Mouse (Mus musculus) ES-Bruce4 (cell line): ENCODE data around the gene Padi1. TPM values are rescaled to one million over a fixed set of nuclear protein-coding genes. Genes with fewer than 3 reads are reported as not detected.

ENCODE experiments used
- H3K27ac ChIP-seq: 2 replicates; pipeline ENCODE4 v1.5.1; 2012; ENCODE audit warnings: low read length, inconsistent platforms; ENCODE audit not compliant: insufficient read depth
- H3K27me3 ChIP-seq: 2 replicates; pipeline ENCODE4 v1.6.1; 2012; ENCODE audit warnings: mild to moderate bottlenecking, low read length, inconsistent platforms; ENCODE audit not compliant: control insufficient read depth, poor library complexity, insufficient read depth, severe bottlenecking
- H3K36me3 ChIP-seq: 2 replicates; pipeline ENCODE4 v1.6.1; 2012; ENCODE audit warnings: inconsistent platforms, mild to moderate bottlenecking, low read length, moderate library complexity; ENCODE audit not compliant: control insufficient read depth, poor library complexity, insufficient read depth, severe bottlenecking
- H3K4me1 ChIP-seq: one replicate; pipeline ENCODE4 v1.8.1; 2011; ENCODE audit warnings: low read length; ENCODE audit not compliant: control insufficient read depth, insufficient read depth
- H3K4me3 ChIP-seq: 2 replicates; pipeline ENCODE4 v1.5.1; 2011; ENCODE audit warnings: low read depth, mild to moderate bottlenecking, low read length
- H3K9ac ChIP-seq: 2 replicates; pipeline ENCODE4 v1.6.1; 2012; ENCODE audit warnings: low read depth, mild to moderate bottlenecking, inconsistent platforms; ENCODE audit not compliant: poor library complexity, severe bottlenecking
- H3K9me3 ChIP-seq: replicated peaks from 2 replicates; pipeline ENCODE4 v1.6.1; 2012; ENCODE audit warnings: mild to moderate bottlenecking, low read length, inconsistent platforms; ENCODE audit not compliant: control insufficient read depth, poor library complexity, insufficient read depth, severe bottlenecking
- CTCF ChIP-seq: IDR thresholded peaks from one replicate; pipeline ENCODE4 v1.8.1; 2011; ENCODE audit warnings: low read depth, low read length
- EP300 ChIP-seq: IDR thresholded peaks from 2 replicates; pipeline ENCODE4 v1.6.1; 2011; ENCODE audit warnings: low read depth, low read length; ENCODE audit not compliant: insufficient read depth
- POLR2A ChIP-seq: IDR thresholded peaks from one replicate; pipeline ENCODE4 v1.8.1; 2011; ENCODE audit warnings: low read length; ENCODE audit not compliant: insufficient read depth
- polyA plus RNA-seq: library from polyadenylated mRNA; stranded (reverse); fragments of >200 nt; gene quantifications from 2 replicates; pipeline ENCODE4 v1.2.4, GENCODE M21; 2011; ENCODE audit warnings: low read depth; ENCODE audit not compliant: missing spikeins, insufficient read depth, insufficient read length

Padi1 gene
- polyA plus RNA-seq, 1 experiment: 0.43 TPM

DNA sequence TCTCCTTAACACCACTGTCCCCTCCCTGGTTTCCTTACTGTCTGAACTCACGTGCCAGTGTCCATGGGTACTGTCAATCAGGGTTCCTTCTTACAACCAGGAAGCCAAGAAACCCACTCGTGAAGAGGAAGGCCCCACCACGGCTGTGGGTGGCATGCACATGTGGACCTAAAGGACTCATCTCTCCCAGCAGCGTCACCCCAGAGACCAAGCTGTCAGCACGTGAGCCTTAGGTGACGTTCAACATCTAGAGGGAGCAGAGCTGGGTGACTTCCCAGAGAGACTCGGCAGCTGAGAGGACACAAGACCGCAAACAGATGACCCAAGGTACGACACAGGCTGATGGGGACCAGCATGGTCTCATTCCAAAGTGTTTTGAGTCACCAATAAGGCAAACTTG, 31.9 kb upstream of the Padi1 start:
- Histone ChIP-seq H3K9ac (no peak overlapping the region), H3K4me3 (no peak overlapping the region), H3K27me3 (no peaks in the 10 kb centered on the region), H3K9me3 (peaks cover 3% of the 10 kb centered on the region; the same call in 1 of the 2 replicates), H3K4me1 (no peaks in the 10 kb centered on the region), H3K36me3 (no peaks in the 10 kb centered on the region), H3K27ac (no peak overlapping the region)
- TF ChIP-seq CTCF (no peak), EP300 (no peak), POLR2A (no peak)

DNA sequence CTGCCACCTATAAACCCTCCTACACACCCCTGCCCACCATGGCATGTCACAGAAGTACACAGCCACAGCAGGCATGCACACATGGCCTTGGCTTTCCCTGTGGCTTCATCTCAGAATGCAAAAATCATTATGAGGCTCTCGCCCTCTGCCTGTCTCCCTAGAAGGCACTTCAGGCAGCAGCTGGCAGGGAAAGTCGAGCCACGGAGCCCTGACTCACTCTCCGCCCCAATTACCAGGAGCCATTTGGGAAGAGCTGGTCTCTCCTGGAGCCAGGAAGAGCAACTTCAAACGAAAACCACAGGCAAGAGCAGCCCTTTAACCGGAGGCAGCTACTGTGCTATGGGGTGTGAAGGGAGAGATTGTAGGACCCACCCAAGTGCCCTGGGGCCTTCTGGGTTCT, 31.1 kb upstream of the Padi1 start:
- Histone ChIP-seq H3K27ac (no peak overlapping the region), H3K27me3 (no peaks in the 10 kb centered on the region), H3K9me3 (peaks cover 3% of the 10 kb centered on the region; the same call in 1 of the 2 replicates), H3K36me3 (no peaks in the 10 kb centered on the region), H3K9ac (no peak overlapping the region), H3K4me1 (no peaks in the 10 kb centered on the region), H3K4me3 (no peak overlapping the region)
- TF ChIP-seq CTCF (no peak), EP300 (no peak), POLR2A (no peak)

GRCm38 (mm10) chr4:140876161-140876560, 30.6 kb upstream of the Padi1 start:
- TF ChIP-seq EP300 (no peak), POLR2A (no peak), CTCF (no peak)
- Histone ChIP-seq H3K36me3 (no peaks in the 10 kb centered on the region), H3K27ac (no peak overlapping the region), H3K4me3 (no peak overlapping the region), H3K9ac (no peak overlapping the region), H3K9me3 (peaks cover 3% of the 10 kb centered on the region; the same call in 1 of the 2 replicates), H3K27me3 (no peaks in the 10 kb centered on the region), H3K4me1 (no peaks in the 10 kb centered on the region)

GRCm38 (mm10) chr4:140873011-140873410, 27.4 kb upstream of the Padi1 start:
- Histone ChIP-seq H3K4me1 (peaks cover 2% of the 10 kb centered on the region), H3K4me3 (no peak overlapping the region), H3K9me3 (peaks cover 3% of the 10 kb centered on the region; the same call in 1 of the 2 replicates), H3K27me3 (no peaks in the 10 kb centered on the region), H3K36me3 (no peaks in the 10 kb centered on the region), H3K9ac (no peak overlapping the region), H3K27ac (no peak overlapping the region)
- TF ChIP-seq POLR2A (no peak), EP300 (no peak), CTCF (no peak)

GRCm38 (mm10) chr4:140872686-140872992, 27.1 kb upstream of the Padi1 start:
- Histone ChIP-seq H3K27ac (no peak overlapping the region), H3K9me3 (peaks cover 3% of the 10 kb centered on the region; the same call in 1 of the 2 replicates)
- no peak for TF ChIP-seq EP300
- TF ChIP-seq CTCF: no peak
- no peak for TF ChIP-seq POLR2A

GRCm38 (mm10) chr4:140871851-140872685, 26.5 kb upstream of the Padi1 start:
- TF ChIP-seq EP300 (no peak), CTCF (no peak), POLR2A (no peak)
- H3K27ac ChIP-seq: no peak overlapping the region
- H3K9ac ChIP-seq: no peak overlapping the region
- H3K27me3 ChIP-seq: no peaks in the 10 kb centered on the region
- no peaks in the 10 kb centered on the region for H3K36me3 ChIP-seq
- peaks cover 6% of the 10 kb centered on the region for H3K4me1 ChIP-seq
- H3K9me3 ChIP-seq: peaks cover 3% of the 10 kb centered on the region; the same call in 1 of the 2 replicates
- H3K4me3 ChIP-seq: no peak overlapping the region

More at GRCm38 (mm10) chr4:140872686-140872992, 27.1 kb upstream of the Padi1 start:
- no peaks in the 10 kb centered on the region for H3K36me3 ChIP-seq
- no peak overlapping the region for H3K9ac ChIP-seq
- H3K27me3 ChIP-seq: no peaks in the 10 kb centered on the region
- H3K4me1 ChIP-seq: peaks cover 3% of the 10 kb centered on the region
- no peak overlapping the region for H3K4me3 ChIP-seq
